Mouse (Mus musculus) lung, postnatal 14 days (tissue): ENCODE results near the gene Cyp4f16.
"Not testable (repeated sequence)": the region's sequence is repeated elsewhere in the genome, so short reads cannot be mapped to it uniquely, and the experiment has no call there.

Source experiments
- DNase-seq: peaks from one replicate; pipeline ENCODE4 v3.0.0; 2021

Gene Cyp4f16

GRCm38 (mm10) chr17:32550900-32551770 lies 14.8 kb downstream of the Cyp4f16 start:
- DNase-seq: peak; percentile 72

GRCm38 (mm10) chr17:32553016-32553415 lies 16.7 kb downstream of the Cyp4f16 start:
- DNase-seq: not testable (repeated sequence)

- DNase-seq: not testable (repeated sequence)
These were observed 18.0 kb downstream of the Cyp4f16 start for GRCm38 (mm10) chr17:32554368-32554767.

- not testable (repeated sequence) for DNase-seq
These were observed 26.9 kb downstream of the Cyp4f16 start for GRCm38 (mm10) chr17:32563301-32563700.

- not testable (repeated sequence) for DNase-seq
These were observed 36.9 kb downstream of the Cyp4f16 start for GRCm38 (mm10) chr17:32573286-32573685.

GRCm38 (mm10) chr17:32577496-32578186 lies 41.3 kb downstream of the Cyp4f16 start:
- DNase-seq: no peak

GRCm38 (mm10) chr17:32596494-32596893 lies 60.1 kb downstream of the Cyp4f16 start:
- DNase-seq: no peak
